Mouse (Mus musculus) limb, embryonic 12.5 days (tissue): ENCODE measurements around the gene Nek3. TPM values are rescaled to one million over a fixed set of nuclear protein-coding genes. Genes with fewer than 3 reads are reported as not detected.

Experiments used
- polyA plus RNA-seq: library from polyadenylated mRNA; unstranded; fragments of >200 nt; fragmentation: Nextera tagmentation; extraction: Ambion mirVana; gene quantifications from 2 replicates; pipeline ENCODE4 v1.2.1, GENCODE M21; 2016

The Nek3 gene
- polyA plus RNA-seq, 1 experiment from 2014 or later: 7.4 TPM

Other genes with a start within 250 kb of the Nek3 start
- gene Defb15, start 233.7 kb downstream of the Nek3 start, polyA plus RNA-seq: not detected in 2 replicates
- not detected in 2 replicates for gene Defb35, start 228.1 kb downstream of the Nek3 start, polyA plus RNA-seq
- gene Defb13, start 219.7 kb downstream of the Nek3 start, polyA plus RNA-seq: not detected in 2 replicates
- gene Fam90a1a, start 207.7 kb downstream of the Nek3 start, polyA plus RNA-seq: not detected in 2 replicates
- not detected in 2 replicates for gene Ccdc70, start 196.7 kb downstream of the Nek3 start, polyA plus RNA-seq
- gene Atp7b, start 106.1 kb downstream of the Nek3 start, polyA plus RNA-seq: 0.86 and 0.97 TPM in 2 replicates
- 38.4 and 38.6 TPM in 2 replicates for gene Alg11, start 105.7 kb downstream of the Nek3 start, polyA plus RNA-seq
- gene Nek5, start 41.4 kb downstream of the Nek3 start, polyA plus RNA-seq: 0.14 and 0.18 TPM in 2 replicates
- 49.4 and 50.4 TPM in 2 replicates for gene Ckap2, start 19.4 kb upstream of the Nek3 start, polyA plus RNA-seq
- 34.7 and 36.6 TPM in 2 replicates for gene Vps36, start 26.4 kb upstream of the Nek3 start, polyA plus RNA-seq
- 8.0 and 9.7 TPM in 2 replicates for gene Thsd1, start 60.9 kb upstream of the Nek3 start, polyA plus RNA-seq
- not detected in 2 replicates for gene Tpte, start 117.0 kb upstream of the Nek3 start, polyA plus RNA-seq
- 17.7 TPM in 2 replicates for gene Slc25a15, start 232.2 kb upstream of the Nek3 start, polyA plus RNA-seq
- 41.3 and 42.6 TPM in 2 replicates for gene Mrps31, start 244.9 kb upstream of the Nek3 start, polyA plus RNA-seq